Mouse (Mus musculus) spleen, adult 2 months (tissue): ENCODE results near the gene Atoh8.

Experiments used
- CTCF ChIP-seq: fragments of 200-500 bp; IDR thresholded peaks from 2 replicates; pipeline ENCODE4 v1.5.1; 2011; ENCODE audit warnings: mild to moderate bottlenecking, inconsistent platforms; ENCODE audit not compliant: insufficient read depth, insufficient read length, insufficient replicate concordance; ENCODE audit errors: extremely low read depth
- POLR2A ChIP-seq: fragments of 200-500 bp; IDR thresholded peaks from 2 replicates; pipeline ENCODE4 v1.6.1; 2011; ENCODE audit warnings: low read depth, low read length, inconsistent platforms

GRCm38 (mm10) chr6:72208406-72209045, 26.9 kb downstream of the Atoh8 start:
- no peak for TF ChIP-seq CTCF
- no peak for TF ChIP-seq POLR2A
